Mouse (Mus musculus) liver, embryonic 14.5 days (tissue): Measurements from ENCODE around the gene Dpp7. TPM values are rescaled to one million over a fixed set of nuclear protein-coding genes. Genes with fewer than 3 reads are reported as not detected.

ENCODE experiments used
- ATAC-seq: fragments of 200-750 bp; cut with Nextera tagmentation; 2 replicates; pipeline ENCODE4 v1.8.0; 2017; ENCODE audit warnings: moderate number of reproducible peaks, mild to moderate bottlenecking, moderate library complexity; ENCODE audit not compliant: insufficient read depth
- DNase-seq, 3 experiments: peaks; one replicate each; pipeline ENCODE4 v3.0.0-alpha.2; 2012 to 2013; ENCODE audit warnings: low read depth in 3 of 3, low spot score in 3 of 3
- H3K27ac ChIP-seq: fragments of 300-500 bp; sonication (generic); 2 replicates; pipeline ENCODE4 v1.5.1; 2014; ENCODE audit warnings: moderate library complexity, mild to moderate bottlenecking, control low read depth, inconsistent platforms
- H3K27me3 ChIP-seq: fragments of 300-500 bp; sonication (generic); 2 replicates; pipeline ENCODE4 v1.6.1; 2014; ENCODE audit warnings: mild to moderate bottlenecking, low read length, moderate library complexity; ENCODE audit not compliant: control insufficient read depth, insufficient read depth
- H3K36me3 ChIP-seq: fragments of 300-500 bp; sonication (generic); replicated peaks from 2 replicates; pipeline ENCODE4 v1.6.1; 2014; ENCODE audit warnings: low read depth; ENCODE audit not compliant: control insufficient read depth, insufficient read depth
- H3K4me1 ChIP-seq, 2 experiments: fragments of 200-500 bp in 1 of 2; fragments of 300-500 bp in 1 of 2; sonication (generic) in 1 of 2; replicated peaks; 2 replicates each; pipeline ENCODE4 v1.6.1; 2012 to 2014; ENCODE audit warnings: antibody characterized with exemption in 1 of 2, inconsistent platforms in 1 of 2, low read length in 1 of 2; ENCODE audit not compliant: control insufficient read depth in 2 of 2, insufficient read depth in 2 of 2
- H3K4me2 ChIP-seq: fragments of 300-500 bp; sonication (generic); 2 replicates; pipeline ENCODE4 v1.6.1; 2014; ENCODE audit warnings: low read depth, mild to moderate bottlenecking, control low read depth, moderate library complexity
- H3K4me3 ChIP-seq, 2 experiments: fragments of 200-500 bp in 1 of 2; fragments of 300-500 bp in 1 of 2; sonication (generic) in 1 of 2; 2 replicates each; pipeline ENCODE4 v1.5.1; 2012 to 2014; ENCODE audit warnings: low read depth in 2 of 2, low read length in 2 of 2, mild to moderate bottlenecking in 2 of 2, control low read depth in 1 of 2, inconsistent platforms in 1 of 2, moderate library complexity in 1 of 2; ENCODE audit not compliant: insufficient read depth in 1 of 2
- H3K9ac ChIP-seq: fragments of 300-500 bp; sonication (generic); replicated peaks from 2 replicates; pipeline ENCODE4 v1.6.1; 2014; ENCODE audit warnings: mild to moderate bottlenecking, control low read depth, moderate library complexity
- H3K9me3 ChIP-seq: fragments of 300-500 bp; sonication (generic); 2 replicates; pipeline ENCODE4 v1.6.1; 2016; ENCODE audit warnings: low read length, mixed read lengths; ENCODE audit not compliant: control insufficient read depth
- CTCF ChIP-seq: IDR thresholded peaks from 2 replicates; pipeline ENCODE4 v1.5.1; 2016; ENCODE audit warnings: antibody characterized with exemption, low read depth, control low read depth
- EP300 ChIP-seq: IDR thresholded peaks from 2 replicates; pipeline ENCODE4 v1.6.1; 2016; ENCODE audit warnings: antibody characterized with exemption, low read depth
- WGBS: fragments of 180-500 bp; shearing (Covaris S2); extraction: QIAGEN DNeasy Blood & Tissue Kit; methylation state at CpG from one replicate; pipeline ENCODE4 v1.1.7; 2014; ENCODE audit not compliant: insufficient replicate concordance; 5-methylcytosine and 5-hydroxymethylcytosine counted together
- polyA plus RNA-seq, 2 experiments: library from polyadenylated mRNA; depleted of rRNA in 1 of 2; stranded (reverse) in 1 of 2; unstranded in 1 of 2; fragments of >200 nt; fragmentation: Nextera tagmentation in 1 of 2; extraction: Ambion mirVana in 1 of 2; gene quantifications; 2 replicates each; pipeline versions ENCODE4 v1.2.1 to v1.2.3; 2012 to 2014

Dpp7 gene
- polyA plus RNA-seq, 2 experiments: 9.4 to 10.6 TPM

DNA sequence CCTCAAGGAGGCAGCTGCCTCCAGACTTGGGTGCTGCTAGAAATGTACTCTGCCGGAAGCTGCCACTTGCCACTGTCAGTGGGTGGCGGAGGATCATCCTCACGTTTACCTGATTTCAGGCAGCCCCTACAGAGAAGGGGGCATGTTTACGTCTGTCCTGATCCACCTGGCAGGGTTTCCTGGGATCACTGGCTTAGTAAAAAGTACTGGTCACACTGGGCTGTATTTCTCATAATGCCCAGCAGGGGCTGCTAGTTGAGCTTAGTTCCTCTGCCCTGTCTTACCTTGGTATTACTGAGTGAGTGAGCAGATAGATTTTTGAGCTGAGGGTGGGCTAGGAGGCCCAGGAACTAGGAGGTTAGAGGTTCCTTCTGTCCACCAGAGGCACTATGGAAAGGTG, 20.4 kb upstream of the Dpp7 start:
- no peak for ATAC-seq
- WGBS: 56% methylated on average over 4 of the region's 4 CpGs
- no peaks in the 10 kb centered on the region for H3K9me3 ChIP-seq
- no peak for DNase-seq
- no peak for TF ChIP-seq EP300
- peak; percentile 82 for TF ChIP-seq CTCF
- H3K36me3 ChIP-seq: peaks cover 22% of the 10 kb centered on the region
- H3K9ac ChIP-seq: no peak overlapping the region
- no peak overlapping the region for H3K4me2 ChIP-seq
- H3K4me1 ChIP-seq: peaks cover 12 to 17% of the 10 kb centered on the region in 2 experiments
- H3K27ac ChIP-seq: no peak overlapping the region
- H3K4me3 ChIP-seq: no peak overlapping the region
- no peaks in the 10 kb centered on the region for H3K27me3 ChIP-seq

DNA sequence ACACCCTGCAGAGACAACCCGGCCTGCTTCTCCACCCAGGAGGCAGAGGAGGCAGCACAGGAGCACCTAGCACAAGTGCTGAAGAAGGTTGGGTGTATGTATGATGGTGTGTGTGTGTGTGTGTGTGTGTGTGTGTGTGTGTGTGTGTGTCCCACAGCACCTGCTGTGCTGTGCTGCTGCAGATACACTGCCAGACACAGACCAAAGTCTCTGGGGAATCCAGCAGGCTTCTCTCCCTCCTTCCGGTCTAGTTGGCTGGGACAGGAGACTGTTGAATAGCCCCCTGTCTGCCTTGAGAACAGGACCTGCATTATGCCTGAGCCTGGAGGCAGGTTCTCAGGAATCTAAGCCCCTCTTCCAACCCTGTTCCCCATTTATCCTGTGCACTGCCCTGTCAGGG, 17.3 kb upstream of the Dpp7 start:
- no peak for ATAC-seq
- Histone ChIP-seq H3K4me3 (peak overlapping the region; percentile 75 to 94), H3K4me2 (peak overlapping the region; percentile 92), H3K4me1 (peaks cover 24 to 31% of the 10 kb centered on the region in 2 experiments), H3K36me3 (peaks cover 22% of the 10 kb centered on the region), H3K27ac (no peak overlapping the region), H3K9ac (peak overlapping the region; percentile 80), H3K27me3 (no peaks in the 10 kb centered on the region), H3K9me3 (no peaks in the 10 kb centered on the region)
- DNase-seq: no peak
- WGBS: 61% methylated on average over 2 of the region's 2 CpGs
- TF ChIP-seq EP300 (no peak), CTCF (no peak)

DNA sequence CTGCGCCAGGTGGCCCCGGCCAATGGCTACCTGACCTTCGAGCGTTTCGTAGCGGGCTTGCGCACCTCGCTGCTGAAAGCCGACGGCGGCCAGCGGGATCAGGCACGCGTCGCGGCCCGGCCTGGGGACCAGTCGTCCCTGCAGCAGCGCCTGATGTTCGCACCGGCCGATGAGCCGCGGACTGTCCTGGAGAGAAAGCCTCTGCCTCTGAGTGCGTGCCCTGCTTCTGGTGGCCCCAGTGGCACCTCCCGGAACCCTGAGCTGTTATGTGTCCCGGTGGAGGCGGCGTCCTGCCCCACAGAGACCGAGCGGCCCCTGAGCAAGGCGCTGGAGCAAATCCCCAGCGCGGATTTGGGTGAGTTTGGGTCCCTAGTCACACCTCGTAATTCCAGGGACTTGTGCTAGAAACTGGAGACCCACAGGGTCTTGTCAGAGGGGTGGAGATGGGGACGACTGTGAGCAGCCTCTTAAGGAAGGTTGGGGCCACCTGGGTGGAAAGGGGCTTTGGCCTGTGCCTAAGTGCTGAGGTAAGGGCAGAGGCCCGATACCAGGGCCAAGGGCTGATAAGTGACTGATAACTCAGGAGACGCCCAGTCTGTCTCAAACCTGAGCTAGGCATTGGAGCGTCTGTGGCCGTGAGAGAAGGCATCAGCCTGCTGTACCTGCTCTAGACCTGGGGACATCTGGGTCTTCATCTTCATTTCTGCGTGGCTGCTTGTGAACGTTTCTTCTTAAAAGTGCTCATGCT, 16.7 kb upstream of the Dpp7 start:
- DNase-seq (peak; percentile 31 to 49 (median 49)), ATAC-seq (peak; percentile 39)
- WGBS: under 1% methylated on average over 42 of the region's 42 CpGs

DNA sequence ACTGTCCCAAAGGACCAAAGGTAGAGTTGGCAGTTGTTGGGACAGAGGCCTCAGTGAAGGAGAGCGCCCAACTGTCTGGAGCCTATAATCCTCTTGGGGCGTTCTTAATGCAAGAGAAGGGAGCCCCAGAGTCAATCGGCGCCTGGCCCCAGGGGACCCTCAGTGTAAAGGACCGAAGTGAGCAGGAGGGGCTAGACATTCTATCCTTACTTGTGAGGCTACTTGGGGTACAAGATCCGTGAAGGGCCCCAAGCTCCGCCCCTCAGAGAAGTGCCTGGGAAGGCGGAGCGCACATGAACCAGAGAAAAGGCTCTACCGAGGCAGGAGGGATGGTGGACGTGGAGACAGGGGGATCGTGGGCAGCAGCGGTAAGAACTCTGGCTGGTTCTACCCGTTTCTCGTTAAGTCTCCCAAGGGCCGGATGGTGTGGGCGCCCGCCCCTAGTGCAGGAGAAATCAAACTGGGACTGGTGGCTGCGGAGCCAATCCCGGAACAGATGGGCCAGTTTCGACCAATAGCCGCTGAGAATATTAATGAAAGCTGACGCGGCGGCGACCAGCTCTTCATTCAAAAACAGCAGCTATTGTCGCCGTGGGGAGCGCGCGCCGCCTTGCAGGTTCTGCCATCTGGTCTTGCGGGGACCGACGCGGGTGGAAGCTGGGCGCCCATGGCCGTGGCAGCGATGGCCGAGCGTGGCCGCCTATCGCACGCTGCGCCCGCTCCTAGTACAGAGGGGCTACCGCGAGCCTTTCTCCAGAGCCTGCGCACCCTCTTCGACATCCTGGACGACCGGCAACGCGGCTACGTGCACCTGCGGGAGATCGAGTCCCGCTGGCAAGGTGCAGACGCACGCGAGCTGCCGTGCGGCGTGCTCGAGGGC, 15.8 kb upstream of the Dpp7 start, which contains the start of gene Sapcd2:
Gene Sapcd2, plus strand, starts transcription at position 558 of the 880 bp plus-strand sequence.
- Histone ChIP-seq H3K36me3 (peaks cover 14% of the 10 kb centered on the region), H3K4me1 (peaks cover 24 to 31% of the 10 kb centered on the region in 2 experiments), H3K27ac (peak within 1 kb of the TSS; percentile 87), H3K4me2 (peak within 1 kb of the TSS; percentile 92), H3K9me3 (no peaks in the 10 kb centered on the region), H3K9ac (peak within 1 kb of the TSS; percentile 80), H3K27me3 (no peaks in the 10 kb centered on the region), H3K4me3 (peak within 1 kb of the TSS; percentile 75 to 94)
- TF ChIP-seq CTCF: 0 out of 2 replicates have a peak, but pooled peaks have one; percentile 2
- TF ChIP-seq EP300: no peak
- peak; percentile 84 for ATAC-seq
- WGBS: 2% methylated on average over 65 of the region's 65 CpGs
- peak; percentile 84 to 86 (median 84) for DNase-seq

More for the DNA sequence above, 16.7 kb upstream of the Dpp7 start:
- Histone ChIP-seq H3K4me2 (peak overlapping the region; percentile 92), H3K4me1 (peaks cover 24 to 31% of the 10 kb centered on the region in 2 experiments), H3K27ac (peak overlapping the region; percentile 87), H3K9ac (peak overlapping the region; percentile 80), H3K9me3 (no peaks in the 10 kb centered on the region), H3K4me3 (peak overlapping the region; percentile 75 to 94), H3K36me3 (peaks cover 21% of the 10 kb centered on the region), H3K27me3 (no peaks in the 10 kb centered on the region)
- TF ChIP-seq EP300: no peak
- TF ChIP-seq CTCF: no peak
